Mouse (Mus musculus) MEL (cell line): Measurements from ENCODE around the gene Syce3.

Experiments
- CHD1 ChIP-seq: IDR thresholded peaks from 2 replicates; pipeline ENCODE4 v1.6.1; 2012; ENCODE audit warnings: low read depth, mild to moderate bottlenecking, inconsistent platforms, low read length, improper control_type of control experiment
- CHD2 ChIP-seq: IDR thresholded peaks from 2 replicates; pipeline ENCODE4 v1.6.1; 2011; ENCODE audit warnings: low read length, improper control_type of control experiment
- CTCF ChIP-seq, 3 experiments: IDR thresholded peaks in 2 of 3; conservative IDR thresholded peaks in 1 of 3; 2 replicates each; pipeline ENCODE4 v1.5.1; 2011 to 2012; ENCODE audit warnings: low read length in 3 of 3, low read depth in 2 of 3, mild to moderate bottlenecking in 2 of 3, improper control_type of control experiment in 1 of 3, inconsistent platforms in 1 of 3, mixed read lengths in 1 of 3, moderate library complexity in 1 of 3; ENCODE audit not compliant: control insufficient read depth in 1 of 3, insufficient read depth in 1 of 3, poor library complexity in 1 of 3, severe bottlenecking in 1 of 3
- EP300 ChIP-seq, 2 experiments: IDR thresholded peaks; 2 replicates each; pipeline ENCODE4 v1.6.1; 2011; ENCODE audit warnings: improper control_type of control experiment in 2 of 2, low read length in 2 of 2, low read depth in 1 of 2, mild to moderate bottlenecking in 1 of 2
- ETS1 ChIP-seq: IDR thresholded peaks from 2 replicates; pipeline ENCODE4 v1.6.1; 2012; ENCODE audit warnings: low read depth, mild to moderate bottlenecking, inconsistent platforms, low read length, improper control_type of control experiment, moderate library complexity
- POLR2A ChIP-seq, 2 experiments: IDR thresholded peaks; 2 replicates each; pipeline ENCODE4 v1.6.1; 2011 to 2012; ENCODE audit warnings: low read length in 2 of 2, mild to moderate bottlenecking in 2 of 2, control low read depth in 1 of 2, improper control_type of control experiment in 1 of 2, low read depth in 1 of 2, moderate library complexity in 1 of 2; ENCODE audit not compliant: control insufficient read depth in 1 of 2, insufficient read depth in 1 of 2, poor library complexity in 1 of 2
- POLR2AphosphoS5 ChIP-seq: IDR thresholded peaks from 2 replicates; pipeline ENCODE4 v1.6.1; 2012; ENCODE audit warnings: low read depth, borderline replicate concordance, mild to moderate bottlenecking, inconsistent platforms, low read length, moderate library complexity, mixed read lengths
- TAL1 ChIP-seq: IDR thresholded peaks from 2 replicates; pipeline ENCODE4 v1.6.1; 2012; ENCODE audit warnings: mild to moderate bottlenecking, inconsistent platforms, low read length, moderate library complexity, mixed read lengths
- TBP ChIP-seq: IDR thresholded peaks from 2 replicates; pipeline ENCODE4 v1.8.0; 2011; ENCODE audit warnings: low read depth, low read length, improper control_type of control experiment
- ZC3H11A ChIP-seq: IDR thresholded peaks from 2 replicates; pipeline ENCODE4 v1.6.1; 2012; ENCODE audit warnings: low read depth, mild to moderate bottlenecking, inconsistent platforms, low read length, improper control_type of control experiment

GRCm38 (mm10) chr15:89435878-89436277 lies 25.6 kb upstream of the Syce3 start:
- no peak for TF ChIP-seq CHD1
- no peak for TF ChIP-seq CTCF (IDR thresholded peaks at IDR 0.05 in 2 of 3, conservative IDR thresholded peaks at IDR 0.05 in 1 of 3; ENCODE audit: control insufficient read depth in 1 of 3, insufficient read depth in 1 of 3, low read depth in 2 of 3, low read length in 3 of 3, poor library complexity in 1 of 3, severe bottlenecking in 1 of 3)
- no peak for TF ChIP-seq POLR2A (IDR thresholded peaks at IDR 0.05; ENCODE audit: control insufficient read depth in 1 of 2, insufficient read depth in 1 of 2, low read depth in 1 of 2, low read length in 2 of 2, poor library complexity in 1 of 2)
- no peak for TF ChIP-seq CHD2
- TF ChIP-seq TBP, result no peak
- no peak for TF ChIP-seq ZC3H11A
- no peak for TF ChIP-seq ETS1
- TF ChIP-seq EP300 (IDR thresholded peaks at IDR 0.05; ENCODE audit: low read depth in 1 of 2, low read length in 2 of 2), result no peak
- TF ChIP-seq POLR2AphosphoS5, result no peak
- no peak for TF ChIP-seq TAL1
